Mouse (Mus musculus): ENCODE results near the gene Psapl1. TPM values are rescaled to one million over a fixed set of nuclear protein-coding genes. Genes with fewer than 3 reads are reported as not detected.

The Psapl1 gene
- polyA plus RNA-seq, 1 experiment from 2014 or later: 0.21 TPM

GRCm38 (mm10) chr5:36252746-36253504 is 49.1 kb downstream of the Psapl1 start:
- ATAC-seq (replicated peaks; ENCODE audit: insufficient number of reproducible peaks, low FRiP score, low TSS enrichment): no peak

GRCm38 (mm10) chr5:36254642-36255516 is 51.1 kb downstream of the Psapl1 start:
- Histone ChIP-seq H3K27ac (ENCODE audit: low read depth, low read length) (no peak overlapping the region), H3K4me1 (ENCODE audit: control insufficient read depth, insufficient read depth, low read length) (peaks cover 8% of the 10 kb centered on the region; the same call in 1 of the 2 replicates), H3K27me3 (ENCODE audit: control insufficient read depth, insufficient read depth, low read length) (no peaks in the 10 kb centered on the region), H3K36me3 (ENCODE audit: control insufficient read depth, insufficient read depth, low read length) (no peaks in the 10 kb centered on the region), H3K9me3 (replicated peaks; ENCODE audit: control insufficient read depth, low read length) (no peaks in the 10 kb centered on the region), H3K9ac (ENCODE audit: low read depth, low read length) (no peak overlapping the region), H3K4me3 (ENCODE audit: low read depth, low read length) (no peak overlapping the region), H3K4me2 (peak overlapping the region; percentile 16; the same call in 1 of the 2 replicates)
- ATAC-seq (replicated peaks; ENCODE audit: insufficient number of reproducible peaks, low FRiP score, low TSS enrichment): no peak
- 46% methylated on average over 18 of the region's 18 CpGs for WGBS (ENCODE audit: insufficient replicate concordance)

More at GRCm38 (mm10) chr5:36252746-36253504, 49.1 kb downstream of the Psapl1 start:
- Histone ChIP-seq H3K9ac (ENCODE audit: low read depth, low read length) (no peak overlapping the region), H3K9me3 (replicated peaks; ENCODE audit: control insufficient read depth, low read length) (no peaks in the 10 kb centered on the region), H3K4me3 (ENCODE audit: low read depth, low read length) (no peak overlapping the region), H3K27me3 (ENCODE audit: control insufficient read depth, insufficient read depth, low read length) (no peaks in the 10 kb centered on the region), H3K4me2 (no peak overlapping the region), H3K4me1 (ENCODE audit: control insufficient read depth, insufficient read depth, low read length) (peaks cover 8% of the 10 kb centered on the region; the same call in 1 of the 2 replicates), H3K36me3 (ENCODE audit: control insufficient read depth, insufficient read depth, low read length) (no peaks in the 10 kb centered on the region), H3K27ac (ENCODE audit: low read depth, low read length) (no peak overlapping the region)
- 86% methylated on average over 17 of the region's 17 CpGs for WGBS (ENCODE audit: insufficient replicate concordance)

Other genes starting within 250 kb of the Psapl1 start
- 7.1 and 7.3 TPM in 2 replicates for gene Sorcs2, start 194.1 kb downstream of the Psapl1 start, polyA plus RNA-seq (2014; fragmentation: Nextera tagmentation; extraction: Ambion mirVana)

All from heart, embryonic 11.5 days (tissue).